Mouse (Mus musculus): ENCODE data around the gene Parp11.
A peak's percentile ranks its signal among the peaks of the same experiment; 100 is the strongest.

Gene Parp11

GRCm38 (mm10) chr6:127446436-127446890 lies at the start of gene Parp11:
Parp11 (plus strand) TSS chr6:127446840.
- DNase-seq = peak; percentile 54 to 61

- no peak for DNase-seq
These were observed 48.6 kb upstream of the Parp11 start for GRCm38 (mm10) chr6:127398073-127398472.

GRCm38 (mm10) chr6:127401419-127401818 lies 45.2 kb upstream of the Parp11 start:
- no peak for DNase-seq

- no peak for DNase-seq
These were observed 42.4 kb upstream of the Parp11 start for GRCm38 (mm10) chr6:127404070-127404810.

- peak; percentile 9 to 11 for DNase-seq
These were observed 41.0 kb upstream of the Parp11 start for GRCm38 (mm10) chr6:127405682-127406081.

- DNase-seq = no peak
These were observed 38.9 kb upstream of the Parp11 start for GRCm38 (mm10) chr6:127407742-127408141.

GRCm38 (mm10) chr6:127417525-127418184 lies 29.0 kb upstream of the Parp11 start:
- DNase-seq = no peak

- no peak for DNase-seq
These were observed 28.3 kb upstream of the Parp11 start for GRCm38 (mm10) chr6:127418322-127418721.

GRCm38 (mm10) chr6:127420115-127420514 lies 26.5 kb upstream of the Parp11 start:
- no peak for DNase-seq

- no peak for DNase-seq
These were observed 21.5 kb upstream of the Parp11 start for GRCm38 (mm10) chr6:127425095-127425494.

GRCm38 (mm10) chr6:127430716-127431115 lies 15.9 kb upstream of the Parp11 start:
- no peak for DNase-seq

GRCm38 (mm10) chr6:127431196-127431766 lies 15.4 kb upstream of the Parp11 start:
- no peak for DNase-seq

GRCm38 (mm10) chr6:127433886-127434647 lies 12.6 kb upstream of the Parp11 start:
- DNase-seq = no peak

GRCm38 (mm10) chr6:127434648-127434984 lies 12.0 kb upstream of the Parp11 start:
- no peak for DNase-seq

GRCm38 (mm10) chr6:127439063-127439462 lies 7.6 kb upstream of the Parp11 start:
- no peak for DNase-seq

GRCm38 (mm10) chr6:127439540-127440195 lies 7.0 kb upstream of the Parp11 start:
- DNase-seq = no peak

GRCm38 (mm10) chr6:127440416-127441104 lies 6.1 kb upstream of the Parp11 start:
- no peak for DNase-seq

- no peak for DNase-seq
These were observed 4.1 kb upstream of the Parp11 start for GRCm38 (mm10) chr6:127442584-127442983.

GRCm38 (mm10) chr6:127443910-127444309 lies 2.7 kb upstream of the Parp11 start:
- no peak for DNase-seq

GRCm38 (mm10) chr6:127444466-127444865 lies 2.2 kb upstream of the Parp11 start:
- DNase-seq = no peak

- DNase-seq = no peak
These were observed 1.2 kb downstream of the Parp11 start for GRCm38 (mm10) chr6:127447686-127448460.

Measured in cerebellum, adult 18-20 months (tissue).